Mouse (Mus musculus): ENCODE measurements around the gene Eif2b2. TPM values are rescaled to one million over a fixed set of nuclear protein-coding genes. Genes with fewer than 3 reads are reported as not detected.

Gene Eif2b2
- polyA plus RNA-seq, 1 experiment from 2014 or later, result 50.1 TPM

DNA sequence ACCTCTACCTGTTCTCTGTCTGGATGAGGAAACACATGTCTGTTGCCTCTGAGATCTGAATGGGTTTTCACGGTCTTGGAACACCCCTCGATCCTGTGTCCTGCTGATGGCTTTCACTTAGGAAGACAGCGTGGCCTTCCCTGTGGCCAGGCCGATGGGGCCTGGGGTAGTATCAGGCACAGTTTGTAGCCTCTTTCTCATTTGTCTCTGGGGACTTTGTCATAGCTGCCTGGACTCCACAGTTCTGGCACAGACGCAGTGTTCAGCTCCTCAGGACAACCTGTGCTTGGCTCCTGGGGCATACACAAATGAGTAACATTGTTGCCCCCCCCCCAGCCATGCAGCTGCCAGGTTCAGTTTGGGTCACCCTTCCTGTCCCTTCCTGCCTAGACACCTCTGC is 24.2 kb upstream of the Eif2b2 start:
- ATAC-seq (replicated peaks; ENCODE audit: insufficient number of reproducible peaks, insufficient read depth, low FRiP score, low read depth), result no peak; the same call in 1 of the 2 replicates
- no peaks in the 10 kb centered on the region for H3K27me3 ChIP-seq
- peaks cover 46% of the 10 kb centered on the region for H3K4me1 ChIP-seq (replicated peaks)
- 0 out of 2 replicates have a peak overlapping the region, but pooled peaks have one; percentile 13 for H3K27ac ChIP-seq
- WGBS, result 57% methylated on average over 5 of the region's 5 CpGs
- 0 out of 2 replicates have a peak overlapping the region, but pooled peaks have one; percentile 5 for H3K4me2 ChIP-seq
- H3K9ac ChIP-seq, result no peak overlapping the region
- H3K9me3 ChIP-seq (replicated peaks), result no peaks in the 10 kb centered on the region
- H3K36me3 ChIP-seq, result no peaks in the 10 kb centered on the region
- H3K4me3 ChIP-seq, result no peak overlapping the region

DNA sequence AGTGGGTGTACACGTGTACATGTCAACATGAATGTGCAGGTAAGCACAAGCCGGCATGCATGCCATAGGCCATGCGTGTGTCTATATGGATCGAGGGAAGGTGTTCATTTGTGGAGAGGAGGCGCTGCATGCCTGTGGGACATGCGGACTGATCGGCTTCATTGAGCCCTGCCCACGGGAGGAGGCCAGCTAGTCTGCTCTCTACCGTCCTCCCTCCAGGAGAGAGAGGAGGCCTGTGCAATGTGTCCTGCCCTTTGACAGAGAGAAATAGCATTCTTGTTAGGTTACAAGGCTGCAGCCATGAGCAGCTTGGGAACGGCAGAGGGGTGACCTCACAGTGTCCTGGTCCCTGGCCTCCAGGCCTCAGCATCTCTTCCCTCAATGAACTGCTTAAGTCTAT is 23.1 kb upstream of the Eif2b2 start:
- 67% methylated on average over 10 of the region's 10 CpGs for WGBS
- no peak overlapping the region for H3K27ac ChIP-seq
- no peak overlapping the region for H3K4me3 ChIP-seq
- peaks cover 53% of the 10 kb centered on the region for H3K4me1 ChIP-seq (replicated peaks)
- no peaks in the 10 kb centered on the region for H3K27me3 ChIP-seq
- ATAC-seq (replicated peaks; ENCODE audit: insufficient number of reproducible peaks, insufficient read depth, low FRiP score, low read depth), result no peak
- no peak overlapping the region for H3K4me2 ChIP-seq
- no peaks in the 10 kb centered on the region for H3K36me3 ChIP-seq
- no peak overlapping the region for H3K9ac ChIP-seq
- no peaks in the 10 kb centered on the region for H3K9me3 ChIP-seq (replicated peaks)

DNA sequence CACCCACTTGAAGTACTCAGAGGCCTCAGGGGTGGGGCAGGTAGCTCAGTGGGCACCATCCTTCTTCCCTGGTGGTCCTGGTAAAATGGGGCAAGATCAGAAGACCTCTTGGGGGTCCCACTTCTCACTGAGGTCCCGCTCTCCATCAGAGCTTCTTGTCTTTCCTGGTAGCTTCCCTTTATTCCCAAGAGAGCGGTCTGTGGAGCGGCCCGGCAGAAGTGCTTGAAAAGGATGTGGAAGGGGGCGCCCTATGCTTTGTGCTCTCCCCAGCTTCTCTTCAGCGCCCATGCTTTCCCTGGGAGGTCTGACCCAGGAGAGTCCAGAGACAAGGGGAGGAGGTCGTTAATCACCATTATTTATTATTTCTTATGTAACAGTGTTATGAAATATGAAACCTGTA is 21.9 kb upstream of the Eif2b2 start:
- Histone ChIP-seq H3K36me3 (no peaks in the 10 kb centered on the region), H3K9ac (no peak overlapping the region), H3K27me3 (no peaks in the 10 kb centered on the region), H3K4me3 (no peak overlapping the region), H3K27ac (no peak overlapping the region), H3K4me1 (replicated peaks) (peaks cover 60% of the 10 kb centered on the region), H3K4me2 (no peak overlapping the region), H3K9me3 (replicated peaks) (no peaks in the 10 kb centered on the region)
- 77% methylated on average over 7 of the region's 7 CpGs for WGBS
- no peak for ATAC-seq (replicated peaks; ENCODE audit: insufficient number of reproducible peaks, insufficient read depth, low FRiP score, low read depth)

DNA sequence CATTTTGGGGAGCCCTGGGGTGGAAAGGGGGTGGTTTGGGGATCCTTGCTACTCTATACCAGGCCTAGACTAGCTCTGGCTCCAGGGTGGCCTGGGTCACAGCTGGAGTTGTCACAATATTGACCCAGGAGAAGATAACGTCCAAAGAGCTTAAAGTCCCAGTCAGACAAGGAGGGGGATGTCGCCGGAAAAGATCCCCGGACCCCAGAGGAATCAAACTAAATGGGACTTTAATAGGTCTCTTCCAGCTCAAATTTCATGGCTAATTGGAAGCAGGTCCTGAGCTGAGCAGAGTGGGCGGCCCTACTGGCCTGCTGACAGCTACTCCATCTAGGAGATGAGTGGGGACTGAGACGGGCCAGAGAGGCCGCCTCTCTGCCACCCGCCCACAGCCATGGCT is 21.3 kb upstream of the Eif2b2 start:
- WGBS, result 40% methylated on average over 8 of the region's 8 CpGs
- Histone ChIP-seq H3K36me3 (no peaks in the 10 kb centered on the region), H3K9me3 (replicated peaks) (no peaks in the 10 kb centered on the region), H3K9ac (no peak overlapping the region), H3K27ac (no peak overlapping the region), H3K4me2 (no peak overlapping the region), H3K4me1 (replicated peaks) (peaks cover 58% of the 10 kb centered on the region), H3K27me3 (no peaks in the 10 kb centered on the region), H3K4me3 (no peak overlapping the region)
- ATAC-seq (replicated peaks; ENCODE audit: insufficient number of reproducible peaks, insufficient read depth, low FRiP score, low read depth), result no peak

- H3K27me3 ChIP-seq, result no peaks in the 10 kb centered on the region
- WGBS, result 72% methylated on average over 1 of the region's 1 CpGs
- H3K36me3 ChIP-seq, result no peaks in the 10 kb centered on the region
- no peak overlapping the region for H3K4me2 ChIP-seq
- H3K4me1 ChIP-seq (replicated peaks), result peaks cover 45% of the 10 kb centered on the region
- no peaks in the 10 kb centered on the region for H3K9me3 ChIP-seq (replicated peaks)
- H3K4me3 ChIP-seq, result no peak overlapping the region
- no peak for ATAC-seq (replicated peaks; ENCODE audit: insufficient number of reproducible peaks, insufficient read depth, low FRiP score, low read depth)
- no peak overlapping the region for H3K9ac ChIP-seq
- H3K27ac ChIP-seq, result no peak overlapping the region
These were observed 19.3 kb upstream of the Eif2b2 start for GRCm38 (mm10) chr12:85199954-85200353.

DNA sequence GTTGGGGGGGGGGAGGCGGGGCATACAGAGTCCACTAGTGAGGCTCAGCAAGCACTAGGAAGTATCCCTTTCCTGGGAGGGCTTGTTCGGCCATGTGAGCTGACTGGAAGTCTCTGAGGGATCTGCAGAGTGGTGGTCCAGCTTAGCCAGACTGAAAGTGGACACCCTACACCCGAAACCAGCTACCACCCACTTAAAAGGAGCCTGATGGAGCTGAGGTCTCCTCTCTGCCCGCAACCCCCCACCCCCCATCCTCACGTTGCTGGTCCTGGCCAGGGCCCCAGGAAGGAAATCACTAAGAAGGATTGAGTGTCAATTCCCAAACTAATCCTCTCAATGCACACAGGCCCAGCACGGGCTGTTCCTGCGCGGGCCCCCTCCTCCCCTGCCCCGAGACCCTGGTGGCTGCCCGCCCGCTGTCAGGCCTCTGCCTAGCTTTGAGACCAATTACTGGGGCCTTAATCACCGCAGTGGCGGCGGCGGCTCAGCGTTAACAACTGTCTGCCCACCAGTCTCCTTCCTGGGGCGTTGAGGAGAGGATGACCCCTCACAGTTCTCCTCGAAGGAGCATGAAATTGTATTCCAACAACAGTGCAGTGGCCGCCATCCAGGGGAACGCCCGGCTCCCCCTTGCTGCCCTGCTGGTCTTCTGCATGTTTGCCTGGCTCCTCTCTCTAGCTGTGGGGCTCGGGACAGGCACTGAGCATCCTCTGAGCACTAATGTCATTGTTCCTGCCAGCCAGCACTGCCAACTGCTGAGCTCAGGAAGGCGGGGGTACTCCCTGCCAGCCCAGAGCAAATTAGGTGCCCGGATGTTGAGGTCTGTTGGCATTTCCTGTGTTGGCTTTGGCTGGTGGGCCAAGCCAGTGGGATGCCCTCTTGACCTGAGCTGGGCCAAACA is 18.1 kb upstream of the Eif2b2 start:
- Histone ChIP-seq H3K36me3 (no peaks in the 10 kb centered on the region), H3K27me3 (no peaks in the 10 kb centered on the region), H3K27ac (peak overlapping the region; percentile 9; the same call in 1 of the 2 replicates), H3K4me1 (replicated peaks) (peaks cover 33% of the 10 kb centered on the region), H3K4me2 (no peak overlapping the region), H3K4me3 (no peak overlapping the region), H3K9me3 (replicated peaks) (no peaks in the 10 kb centered on the region), H3K9ac (no peak overlapping the region)
- no peak for ATAC-seq (replicated peaks; ENCODE audit: insufficient number of reproducible peaks, insufficient read depth, low FRiP score, low read depth)
- 46% methylated on average over 24 of the region's 24 CpGs for WGBS

DNA sequence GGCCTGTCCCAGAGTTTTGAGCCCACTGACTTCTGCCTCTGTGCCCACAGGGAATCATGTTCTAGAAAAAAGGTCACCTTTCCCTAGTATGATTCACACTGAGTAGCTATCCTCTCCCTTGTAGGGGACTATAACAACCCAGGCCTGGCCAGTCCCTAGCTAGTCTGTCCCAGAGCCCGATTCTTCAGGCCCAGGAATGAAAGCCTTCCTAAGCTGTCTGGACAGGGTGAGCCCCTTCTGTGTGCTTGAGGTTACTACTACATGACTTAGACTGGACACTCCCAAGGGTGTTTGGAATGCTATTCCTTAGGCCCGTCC is 17.5 kb upstream of the Eif2b2 start:
- Histone ChIP-seq H3K9ac (no peak overlapping the region), H3K27me3 (no peaks in the 10 kb centered on the region), H3K27ac (no peak overlapping the region)

GRCm38 (mm10) chr12:85202191-85202590 is 17.1 kb upstream of the Eif2b2 start:
- H3K9me3 ChIP-seq (replicated peaks), result no peaks in the 10 kb centered on the region
- no peak overlapping the region for H3K4me2 ChIP-seq
- no peak for ATAC-seq (replicated peaks; ENCODE audit: insufficient number of reproducible peaks, insufficient read depth, low FRiP score, low read depth)
- H3K27ac ChIP-seq, result no peak overlapping the region
- peaks cover 23% of the 10 kb centered on the region for H3K4me1 ChIP-seq (replicated peaks)
- 69% methylated on average over 7 of the region's 7 CpGs for WGBS
- no peaks in the 10 kb centered on the region for H3K27me3 ChIP-seq
- H3K36me3 ChIP-seq, result no peaks in the 10 kb centered on the region
- no peak overlapping the region for H3K9ac ChIP-seq
- H3K4me3 ChIP-seq, result no peak overlapping the region

More for the DNA sequence above, 17.5 kb upstream of the Eif2b2 start:
- Histone ChIP-seq H3K4me2 (no peak overlapping the region), H3K4me3 (no peak overlapping the region), H3K9me3 (replicated peaks) (no peaks in the 10 kb centered on the region), H3K4me1 (replicated peaks) (peaks cover 27% of the 10 kb centered on the region), H3K36me3 (no peaks in the 10 kb centered on the region)
- WGBS, result 84% methylated on average over 2 of the region's 2 CpGs
- ATAC-seq (replicated peaks; ENCODE audit: insufficient number of reproducible peaks, insufficient read depth, low FRiP score, low read depth), result no peak

GRCm38 (mm10) chr12:85203699-85204098 is 15.6 kb upstream of the Eif2b2 start:
- Histone ChIP-seq H3K4me3 (no peak overlapping the region), H3K27ac (no peak overlapping the region), H3K36me3 (no peaks in the 10 kb centered on the region), H3K27me3 (no peaks in the 10 kb centered on the region), H3K4me1 (replicated peaks) (peaks cover 21% of the 10 kb centered on the region), H3K9ac (no peak overlapping the region), H3K4me2 (no peak overlapping the region), H3K9me3 (replicated peaks) (no peaks in the 10 kb centered on the region)
- WGBS, result 51% methylated on average over 5 of the region's 5 CpGs
- ATAC-seq (replicated peaks; ENCODE audit: insufficient number of reproducible peaks, insufficient read depth, low FRiP score, low read depth), result no peak

- Histone ChIP-seq H3K4me3 (no peak overlapping the region), H3K27ac (no peak overlapping the region), H3K4me1 (replicated peaks) (peaks cover 25% of the 10 kb centered on the region), H3K36me3 (no peaks in the 10 kb centered on the region), H3K4me2 (no peak overlapping the region), H3K9me3 (replicated peaks) (no peaks in the 10 kb centered on the region), H3K27me3 (no peaks in the 10 kb centered on the region), H3K9ac (no peak overlapping the region)
- no peak for ATAC-seq (replicated peaks; ENCODE audit: insufficient number of reproducible peaks, insufficient read depth, low FRiP score, low read depth)
- 50% methylated on average over 8 of the region's 8 CpGs for WGBS
These were observed 15.2 kb upstream of the Eif2b2 start for GRCm38 (mm10) chr12:85204105-85204504.

DNA sequence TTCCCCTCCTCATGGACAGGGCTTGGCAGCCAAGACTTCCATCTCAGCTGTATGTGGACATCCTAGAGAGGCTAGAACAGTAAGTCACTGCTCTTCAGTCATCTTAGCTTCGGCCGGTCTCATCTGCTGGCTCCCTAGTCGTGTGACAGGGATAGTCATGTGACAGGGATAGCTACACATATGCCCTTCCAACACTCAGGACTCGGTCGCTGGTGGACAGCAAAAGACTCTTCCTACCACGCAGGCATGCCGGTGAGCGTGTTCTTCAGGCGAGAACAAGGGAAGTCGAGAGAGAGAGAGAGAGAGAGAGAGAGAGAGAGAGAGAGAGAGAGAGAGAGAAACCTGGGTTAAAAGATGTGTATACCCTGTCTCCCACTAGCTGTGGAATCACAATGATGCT is 13.9 kb upstream of the Eif2b2 start:
- H3K27ac ChIP-seq, result no peak overlapping the region
- ATAC-seq (replicated peaks; ENCODE audit: insufficient number of reproducible peaks, insufficient read depth, low FRiP score, low read depth), result no peak
- H3K4me3 ChIP-seq, result no peak overlapping the region
- 85% methylated on average over 10 of the region's 10 CpGs for WGBS
- H3K4me2 ChIP-seq, result no peak overlapping the region
- no peaks in the 10 kb centered on the region for H3K36me3 ChIP-seq
- no peak overlapping the region for H3K9ac ChIP-seq
- H3K27me3 ChIP-seq, result no peaks in the 10 kb centered on the region
- no peaks in the 10 kb centered on the region for H3K9me3 ChIP-seq (replicated peaks)
- H3K4me1 ChIP-seq (replicated peaks), result peaks cover 26% of the 10 kb centered on the region

DNA sequence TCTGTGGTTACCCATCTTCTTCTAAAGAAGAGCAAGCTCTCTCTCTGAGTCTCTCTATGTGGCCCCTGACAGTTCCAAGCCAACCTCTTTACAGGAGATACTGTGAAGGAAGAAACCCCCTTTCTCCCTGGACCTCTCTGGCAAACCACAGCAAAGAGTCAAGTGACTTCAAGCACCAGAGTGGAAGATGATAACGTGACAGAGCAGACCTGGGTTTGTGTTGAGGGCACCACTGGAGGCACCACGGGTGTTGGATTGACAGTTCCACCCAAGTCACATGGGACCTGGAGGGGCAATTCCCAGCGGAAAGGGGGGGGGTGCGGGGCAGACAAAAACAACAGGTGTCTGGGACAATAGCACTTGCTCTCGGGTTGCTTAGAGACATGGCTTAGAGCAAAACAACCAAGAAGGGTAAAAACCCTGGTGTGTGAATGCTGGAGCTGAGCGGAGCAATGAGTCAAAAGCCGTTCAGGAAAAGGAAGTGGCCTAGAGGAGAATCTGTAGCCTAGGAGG is 10.5 kb upstream of the Eif2b2 start:
- Histone ChIP-seq H3K27me3 (no peaks in the 10 kb centered on the region), H3K36me3 (no peaks in the 10 kb centered on the region), H3K27ac (no peak overlapping the region), H3K4me2 (no peak overlapping the region), H3K4me3 (no peak overlapping the region), H3K9ac (no peak overlapping the region), H3K9me3 (replicated peaks) (no peaks in the 10 kb centered on the region), H3K4me1 (replicated peaks) (peaks cover 18% of the 10 kb centered on the region)
- 36% methylated on average over 7 of the region's 7 CpGs for WGBS
- ATAC-seq (replicated peaks; ENCODE audit: insufficient number of reproducible peaks, insufficient read depth, low FRiP score, low read depth), result no peak

All from heart, embryonic 15.5 days (tissue).